Mouse (Mus musculus): ENCODE results near the gene Ercc1.

The Ercc1 gene

DNA sequence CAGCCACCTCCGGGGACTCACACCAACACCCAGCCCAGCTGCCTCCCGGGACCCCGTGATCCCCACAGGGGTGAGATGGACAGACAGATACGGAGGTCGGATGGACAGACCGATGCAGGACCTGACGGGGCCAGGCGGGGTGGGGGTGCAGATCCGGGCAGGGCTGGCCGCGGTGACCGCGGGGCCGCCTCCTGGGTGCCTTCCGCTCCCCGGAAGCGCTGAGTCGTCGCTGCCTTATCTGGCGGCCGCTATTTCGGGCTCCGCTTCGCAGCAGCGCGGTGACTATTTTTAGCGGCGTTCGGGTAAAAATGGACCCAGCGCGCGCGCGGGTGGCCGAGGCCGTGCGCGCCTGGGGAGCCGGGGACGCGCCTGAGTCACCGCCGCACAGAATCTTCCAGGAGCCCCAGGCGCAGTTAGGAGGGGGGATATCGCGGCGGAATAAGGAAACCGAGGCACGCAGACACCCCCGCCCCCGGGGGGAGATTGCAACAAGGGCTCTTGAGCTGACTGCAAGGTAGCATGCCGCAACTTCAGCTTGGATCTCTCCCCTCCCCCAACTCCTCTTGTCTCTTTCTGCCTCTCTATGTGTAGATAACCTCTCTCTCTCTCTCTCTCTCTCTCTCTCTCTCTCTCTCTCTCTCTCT, 11.7 kb upstream of the Ercc1 start:
- in situ Hi-C loops (cut with MboI; ENCODE audit: low sequenced_read_pairs): no loop called here

- in situ Hi-C loops (cut with MboI; ENCODE audit: low sequenced_read_pairs): no loop called here
These were observed 9.0 kb upstream of the Ercc1 start for GRCm38 (mm10) chr7:19335583-19335982.

- in situ Hi-C loops (cut with MboI; ENCODE audit: low sequenced_read_pairs): no loop called here
These were observed 7.5 kb upstream of the Ercc1 start for GRCm38 (mm10) chr7:19337122-19337521.

DNA sequence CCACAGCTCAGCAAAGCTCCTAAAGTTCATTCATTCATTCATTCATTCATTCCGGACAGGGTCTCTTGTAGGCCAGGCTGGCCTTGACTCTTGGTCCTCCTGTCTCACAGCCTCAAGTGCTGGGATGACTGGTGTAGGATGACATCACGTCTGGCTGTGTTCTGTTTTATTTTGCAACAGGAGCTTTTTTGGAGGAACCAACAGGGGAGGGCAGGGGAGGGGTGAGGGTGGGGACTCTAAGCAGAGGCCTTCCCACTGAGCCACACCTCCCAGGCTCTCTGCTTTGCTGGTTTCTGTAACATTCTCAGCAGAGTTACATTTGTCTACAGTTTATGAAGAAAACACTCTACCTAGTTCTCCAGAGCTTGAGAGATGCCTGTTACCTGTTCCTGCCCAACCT, 6.5 kb upstream of the Ercc1 start:
- in situ Hi-C loops (cut with MboI; ENCODE audit: low sequenced_read_pairs): no loop called here

- in situ Hi-C loops (cut with MboI; ENCODE audit: low sequenced_read_pairs): no loop called here
These were observed 6.0 kb upstream of the Ercc1 start for GRCm38 (mm10) chr7:19338596-19338995.

GRCm38 (mm10) chr7:19341250-19341649, 3.3 kb upstream of the Ercc1 start:
- in situ Hi-C loops (cut with MboI; ENCODE audit: low sequenced_read_pairs): loop anchor here (5.0 kb wide), 1 partner anchor 34 kb away; no protein-coding TSS in a partner anchor

GRCm38 (mm10) chr7:19341761-19342409, 2.7 kb upstream of the Ercc1 start:
- in situ Hi-C loops (cut with MboI; ENCODE audit: low sequenced_read_pairs): loop anchor here (5.0 kb wide), 1 partner anchor 35 kb away; no protein-coding TSS in a partner anchor

- in situ Hi-C loops (cut with MboI; ENCODE audit: low sequenced_read_pairs): loop anchor here (5.0 kb wide), 1 partner anchor 35 kb away; no protein-coding TSS in a partner anchor
These were observed 2.0 kb upstream of the Ercc1 start for GRCm38 (mm10) chr7:19342481-19343027.

DNA sequence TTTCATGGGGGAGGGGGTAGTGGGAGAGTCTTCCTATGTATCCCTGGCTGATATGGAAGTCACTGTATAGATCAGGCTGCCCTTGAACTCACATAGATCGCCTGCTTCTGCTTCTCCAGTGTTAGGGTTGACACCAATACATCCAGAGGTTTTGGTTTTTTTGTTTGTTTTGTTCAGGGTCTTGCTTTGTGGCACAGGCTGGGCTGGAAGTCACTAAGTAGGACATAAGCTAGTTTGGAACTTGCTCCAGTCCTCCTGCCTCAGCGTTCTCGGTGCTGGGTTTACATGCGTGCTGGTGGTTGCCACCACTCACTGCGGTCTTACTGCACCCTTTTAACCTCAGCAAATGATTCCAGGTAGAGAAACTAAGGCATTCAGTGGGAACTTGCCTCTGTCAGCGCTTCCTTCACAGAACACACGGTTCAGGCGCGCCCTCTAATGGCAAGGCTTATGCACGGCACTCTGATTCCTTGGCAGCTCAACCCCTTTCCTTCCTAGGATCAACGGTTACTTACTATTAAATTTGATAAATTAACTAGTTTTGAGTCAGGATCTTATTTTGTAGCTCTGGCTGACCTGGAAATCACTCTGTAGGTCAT, 1.3 kb upstream of the Ercc1 start:
- in situ Hi-C loops (cut with MboI; ENCODE audit: low sequenced_read_pairs): loop anchor here (5.0 kb wide), 1 partner anchor 36 kb away; no protein-coding TSS in a partner anchor

DNA sequence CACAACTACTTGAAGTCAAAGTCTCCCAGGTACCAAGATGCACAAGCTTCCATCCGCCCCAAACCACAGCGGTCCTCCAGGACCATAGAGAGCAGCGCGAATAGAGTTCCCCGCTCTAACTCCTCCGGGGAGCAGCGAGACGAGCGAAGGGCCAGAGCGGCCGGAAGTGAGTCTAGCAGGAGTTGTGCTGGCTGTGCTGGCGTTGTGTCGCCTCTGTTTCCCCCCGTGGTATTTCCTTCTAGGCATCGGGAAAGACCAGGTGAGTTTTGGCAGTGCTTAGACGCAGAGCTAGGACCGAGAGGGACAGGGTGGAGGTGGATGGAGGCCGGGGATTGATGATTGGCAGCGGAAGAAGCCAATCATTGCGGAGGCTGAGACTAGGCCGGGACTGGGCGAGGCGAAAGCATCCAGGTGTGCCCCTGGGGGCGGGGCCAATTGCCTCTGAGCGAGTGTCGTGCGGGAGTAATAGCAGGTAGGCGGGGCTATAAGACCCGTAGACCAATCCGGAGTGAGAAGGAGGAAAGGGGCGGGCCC, 427 bp downstream of the Ercc1 start:
- in situ Hi-C loops (cut with MboI; ENCODE audit: low sequenced_read_pairs): loop anchor here (5.0 kb wide), 1 partner anchor 38 kb away; no protein-coding TSS in a partner anchor

GRCm38 (mm10) chr7:19349188-19349915, 4.8 kb downstream of the Ercc1 start:
- in situ Hi-C loops (cut with MboI; ENCODE audit: low sequenced_read_pairs): no loop called here

DNA sequence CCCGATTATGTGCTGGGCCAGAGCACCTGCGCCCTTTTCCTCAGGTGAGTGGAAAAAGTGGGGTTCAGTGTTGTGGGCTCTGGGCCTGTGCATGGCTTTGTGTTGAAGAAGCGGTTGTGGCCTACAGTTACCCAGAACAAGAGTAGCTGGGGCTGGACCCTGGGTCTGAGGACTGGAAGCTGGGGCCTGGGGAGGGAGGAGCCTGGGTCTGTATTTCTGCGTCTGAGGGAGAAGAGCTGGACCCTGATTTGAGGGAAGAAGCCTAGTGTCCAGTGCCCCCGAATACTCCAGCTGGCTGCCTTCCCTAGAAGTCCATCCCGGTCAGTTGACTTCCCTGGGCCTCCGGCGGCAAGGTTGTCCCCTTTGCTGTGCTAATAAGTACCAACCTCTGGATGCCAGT, 5.6 kb downstream of the Ercc1 start:
- in situ Hi-C loops (cut with MboI; ENCODE audit: low sequenced_read_pairs): no loop called here

DNA sequence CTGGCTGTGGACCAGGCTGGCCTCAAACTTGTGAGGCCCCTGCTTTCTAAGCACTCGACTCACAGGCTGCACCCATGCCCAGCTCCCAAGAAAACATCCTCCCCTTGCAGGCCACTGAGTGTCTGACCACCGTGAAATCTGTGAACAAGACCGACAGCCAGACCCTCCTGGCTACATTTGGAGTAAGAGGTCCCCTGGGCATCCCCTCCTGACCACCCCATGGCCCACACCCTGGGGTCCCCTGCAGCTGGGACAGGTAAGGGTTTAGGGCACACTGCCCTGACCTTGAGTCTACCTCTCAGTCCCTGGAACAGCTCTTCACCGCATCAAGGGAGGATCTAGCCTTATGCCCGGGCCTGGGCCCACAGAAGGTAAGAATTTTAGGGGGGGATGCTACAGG, 10.4 kb downstream of the Ercc1 start:
- in situ Hi-C loops (cut with MboI; ENCODE audit: low sequenced_read_pairs): no loop called here

- in situ Hi-C loops (cut with MboI; ENCODE audit: low sequenced_read_pairs): no loop called here
These were observed 11.7 kb downstream of the Ercc1 start for GRCm38 (mm10) chr7:19356311-19356710.

- in situ Hi-C loops (cut with MboI; ENCODE audit: low sequenced_read_pairs): no loop called here
These were observed 13.1 kb downstream of the Ercc1 start for GRCm38 (mm10) chr7:19357381-19358375.

DNA sequence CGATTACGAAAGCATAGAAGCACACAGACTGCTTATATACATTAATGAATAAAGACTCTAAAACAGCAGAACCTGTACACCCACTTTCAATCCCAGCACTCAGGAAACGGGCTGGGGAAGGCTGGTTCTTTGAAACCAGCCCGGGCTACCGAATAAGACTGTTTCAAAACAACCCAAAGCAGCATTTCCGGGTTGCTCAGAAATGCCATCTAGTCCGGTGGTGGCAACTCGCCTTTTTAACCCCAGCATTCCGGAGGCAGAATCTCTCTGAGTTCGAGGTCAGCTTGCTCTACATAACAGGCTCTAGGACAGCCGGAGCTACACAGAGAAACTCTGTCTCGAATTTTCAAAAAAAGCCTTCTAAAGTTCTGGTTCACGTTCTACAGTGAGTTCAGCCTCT, 14.1 kb downstream of the Ercc1 start:
- in situ Hi-C loops (cut with MboI; ENCODE audit: low sequenced_read_pairs): no loop called here

DNA sequence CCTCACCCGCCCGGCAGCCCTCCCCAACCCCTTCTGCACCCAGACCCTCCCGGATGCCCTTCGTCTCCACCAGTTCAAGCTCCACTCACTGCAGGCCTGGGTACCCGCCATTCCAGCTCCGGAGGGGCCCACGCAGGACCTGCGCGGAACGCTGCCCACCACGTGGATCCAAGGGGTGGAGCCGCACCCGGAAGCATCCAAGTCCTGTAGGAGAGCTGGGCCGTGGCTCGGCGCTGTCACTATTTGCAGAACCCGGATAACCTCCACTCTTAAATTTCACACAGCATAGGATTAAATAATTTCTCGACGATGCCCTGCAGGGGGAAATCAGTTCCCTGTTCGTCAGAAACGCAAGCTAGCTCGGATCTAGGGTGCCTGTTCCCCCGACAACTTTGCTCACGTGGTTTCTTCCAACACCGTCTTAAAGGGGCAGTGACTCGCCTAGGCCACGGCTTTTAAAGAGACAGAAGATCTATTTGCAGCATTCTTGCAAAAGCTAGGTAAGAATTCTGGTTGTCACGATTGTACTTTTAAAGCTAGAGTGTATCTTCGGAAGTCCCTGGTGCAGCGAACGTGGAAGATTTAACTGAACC, 14.8 kb downstream of the Ercc1 start, which contains the start of the genes Cd3eap and Ppp1r13l:
TSS of gene Cd3eap (minus strand) at position 185 of the 593 bp plus-strand sequence.
TSS of gene Ppp1r13l (plus strand) at position 451 of the 593 bp plus-strand sequence.
- in situ Hi-C loops (cut with MboI; ENCODE audit: low sequenced_read_pairs): no loop called here

GRCm38 (mm10) chr7:19359892-19360641, 15.5 kb downstream of the Ercc1 start:
- in situ Hi-C loops (cut with MboI; ENCODE audit: low sequenced_read_pairs): no loop called here

All from CH12F3 (cell line).